Mouse (Mus musculus) CD4-positive naive resting alpha-beta T cell, adult 76 days (primary cell): ENCODE data around the gene Tmod4. TPM values are rescaled to one million over a fixed set of nuclear protein-coding genes. Genes with fewer than 3 reads are reported as not detected.

ENCODE experiments used
- total RNA-seq: library from RNA; stranded (reverse); gene quantifications from one replicate; pipeline ENCODE4 v1.2.4, GENCODE M21; 2023

Tmod4 gene
- 1.4 TPM for total RNA-seq

DNA sequence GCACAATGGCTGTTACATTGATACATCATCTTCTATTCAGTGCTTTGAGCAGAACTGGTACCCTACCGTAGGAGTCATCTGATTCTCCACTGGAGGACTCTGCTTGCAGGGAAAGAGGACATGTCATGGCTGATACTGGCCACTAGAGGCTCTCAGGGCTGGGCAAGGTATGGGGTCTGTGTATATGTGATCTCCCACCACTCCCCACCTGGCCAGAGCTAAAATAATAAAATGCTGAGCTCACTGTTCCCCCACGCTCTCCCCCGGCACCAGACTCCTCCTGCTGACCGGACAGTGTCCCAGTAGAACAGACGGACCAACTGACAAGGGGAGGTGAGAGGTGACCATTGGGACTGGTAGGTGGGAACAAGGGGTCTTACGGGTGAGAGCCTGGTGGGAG, at the start of gene Tmod4:
Tmod4 (plus strand) TSS at position 231 of the 400 bp plus-strand sequence.

DNA sequence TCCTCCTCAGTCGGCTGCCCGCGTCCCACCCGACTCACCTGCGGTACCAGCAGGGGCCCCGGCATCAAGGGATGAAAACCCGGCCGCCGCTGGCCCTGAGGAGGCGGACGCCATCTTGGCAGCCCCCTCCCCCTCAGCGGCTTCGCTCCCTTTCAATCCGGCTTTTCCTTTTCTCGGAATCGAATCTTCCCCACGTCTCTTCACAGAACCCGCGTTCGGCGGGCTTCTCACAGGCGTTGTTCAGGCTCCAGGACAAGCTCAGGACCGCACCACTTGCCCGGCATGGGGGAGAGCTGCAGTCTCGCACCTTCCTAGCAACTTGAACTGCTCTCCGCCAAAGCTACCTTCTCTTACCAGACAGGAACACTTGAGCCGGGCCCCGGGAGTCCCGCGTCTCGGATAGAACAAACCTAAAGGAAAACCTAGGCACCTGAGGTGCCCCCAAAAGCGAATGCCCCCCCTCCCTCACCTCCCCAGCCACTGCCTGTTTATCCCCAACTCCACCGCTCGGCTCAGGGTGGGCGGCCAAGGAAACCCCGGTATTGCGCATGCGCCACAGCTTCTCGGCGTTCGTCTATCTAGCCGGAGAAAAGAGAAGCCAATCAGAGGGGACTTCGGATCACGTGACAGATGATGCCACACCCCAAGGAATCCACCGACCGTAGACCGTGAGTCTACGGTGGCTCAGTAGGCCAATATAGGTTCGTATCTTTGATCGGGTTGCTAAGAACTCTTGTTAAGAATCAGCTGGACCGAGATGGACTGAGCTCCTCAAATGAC, 17.7 kb upstream of the Tmod4 start, which contains the start of gene Pip5k1a:
Pip5k1a (minus strand) TSS at position 593 of the 780 bp plus-strand sequence.

DNA sequence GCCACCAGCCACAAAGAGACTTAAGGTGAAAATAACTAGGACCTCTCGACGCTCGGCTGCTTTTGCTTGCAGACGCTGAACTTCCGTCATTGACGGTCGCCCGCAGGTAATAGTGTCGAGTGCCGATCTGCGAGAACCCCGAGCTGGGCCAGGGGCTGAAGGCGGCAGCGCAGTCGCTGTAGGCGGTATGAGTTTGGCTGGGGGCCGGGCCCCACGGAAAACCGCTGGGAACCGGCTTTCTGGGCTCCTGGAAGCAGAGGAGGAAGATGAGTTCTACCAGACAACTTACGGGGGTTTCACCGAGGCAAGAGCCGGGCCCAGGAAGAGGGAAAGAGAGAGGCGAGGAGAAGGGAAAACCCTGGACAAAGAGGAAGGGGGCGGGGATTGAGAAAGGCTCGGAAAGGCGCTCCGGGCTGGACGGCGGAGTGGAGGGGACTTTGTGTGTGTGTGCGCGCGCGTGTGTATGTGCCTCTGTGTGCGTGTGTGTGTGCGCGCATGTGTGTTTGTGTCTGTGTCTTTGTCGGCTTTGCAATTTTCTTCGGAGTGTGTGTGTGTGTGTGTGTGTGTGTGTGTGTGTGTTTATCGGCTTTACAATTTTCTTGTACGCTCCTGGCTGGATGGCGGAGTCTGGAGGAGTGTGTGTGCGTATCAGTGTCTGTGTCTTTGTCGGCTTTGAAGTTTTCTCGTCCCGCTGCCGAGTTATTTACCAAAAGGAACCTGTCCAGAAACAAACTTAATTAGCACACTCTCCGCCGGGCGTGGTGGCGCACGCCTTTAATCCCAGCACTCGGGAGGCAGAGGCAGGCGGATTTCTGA, 13.2 kb upstream of the Tmod4 start, which contains the start of gene Vps72:
Vps72 (plus strand) TSS at position 112 of the 816 bp plus-strand sequence.

DNA sequence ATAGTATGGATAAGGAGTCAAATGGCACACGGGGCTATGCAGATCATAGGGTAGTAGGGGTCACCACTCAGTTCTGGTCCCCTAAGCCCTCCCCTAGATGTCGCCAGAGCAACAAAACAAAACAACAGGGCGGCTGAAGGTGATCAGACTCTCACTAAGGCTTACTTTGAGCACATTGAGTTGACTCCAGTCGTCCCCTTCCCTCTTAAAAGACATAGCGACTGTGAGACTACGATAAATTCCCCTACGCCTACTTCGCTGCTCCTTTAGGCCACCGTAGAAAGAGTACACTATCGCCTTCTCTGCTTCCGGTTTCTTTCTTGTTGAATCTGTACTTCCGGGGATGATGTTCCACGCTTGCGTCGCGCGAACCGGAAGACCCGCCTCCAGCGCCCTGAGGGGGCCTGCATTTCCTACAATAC, 9.4 kb downstream of the Tmod4 start, which contains the start of the genes Scnm1 and Lysmd1:
Scnm1 (minus strand) TSS at position 332 of the 422 bp plus-strand sequence.
Lysmd1 (plus strand) TSS at position 409 of the 422 bp plus-strand sequence.

DNA sequence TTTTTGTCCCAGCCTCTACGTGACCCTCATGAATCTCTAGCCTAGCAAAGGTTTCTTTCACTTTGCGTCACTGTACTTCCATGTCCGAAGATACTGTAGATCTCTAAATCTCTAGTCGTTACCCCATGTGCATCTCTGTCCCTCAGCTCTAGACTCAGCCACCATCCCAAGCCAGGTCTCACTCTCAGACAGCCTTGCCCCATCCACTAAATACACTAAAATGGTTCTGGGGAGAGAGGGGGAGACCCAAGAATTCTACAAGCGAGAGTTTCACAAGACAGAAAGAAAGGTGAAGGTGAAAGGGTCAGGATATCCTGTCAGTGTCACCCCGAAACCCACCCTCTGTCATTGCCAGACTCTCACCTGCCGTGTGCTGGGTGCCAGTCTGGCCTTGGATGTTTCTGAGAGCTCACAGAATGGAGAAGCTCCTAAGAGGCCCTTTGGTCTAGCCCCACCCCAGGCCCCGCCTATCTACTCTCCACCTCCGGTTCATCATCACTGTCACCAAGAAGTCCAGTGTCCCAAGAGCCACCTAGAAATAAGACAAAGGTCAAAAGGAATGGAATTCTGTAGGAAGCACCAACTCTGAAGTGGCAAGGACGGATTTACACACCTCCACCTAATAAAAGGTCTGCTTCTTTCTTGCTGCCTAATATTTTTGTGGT, 17.8 kb downstream of the Tmod4 start, which contains the start of gene Tnfaip8l2:
Tnfaip8l2 (minus strand) TSS at position 409 of the 665 bp plus-strand sequence.

DNA sequence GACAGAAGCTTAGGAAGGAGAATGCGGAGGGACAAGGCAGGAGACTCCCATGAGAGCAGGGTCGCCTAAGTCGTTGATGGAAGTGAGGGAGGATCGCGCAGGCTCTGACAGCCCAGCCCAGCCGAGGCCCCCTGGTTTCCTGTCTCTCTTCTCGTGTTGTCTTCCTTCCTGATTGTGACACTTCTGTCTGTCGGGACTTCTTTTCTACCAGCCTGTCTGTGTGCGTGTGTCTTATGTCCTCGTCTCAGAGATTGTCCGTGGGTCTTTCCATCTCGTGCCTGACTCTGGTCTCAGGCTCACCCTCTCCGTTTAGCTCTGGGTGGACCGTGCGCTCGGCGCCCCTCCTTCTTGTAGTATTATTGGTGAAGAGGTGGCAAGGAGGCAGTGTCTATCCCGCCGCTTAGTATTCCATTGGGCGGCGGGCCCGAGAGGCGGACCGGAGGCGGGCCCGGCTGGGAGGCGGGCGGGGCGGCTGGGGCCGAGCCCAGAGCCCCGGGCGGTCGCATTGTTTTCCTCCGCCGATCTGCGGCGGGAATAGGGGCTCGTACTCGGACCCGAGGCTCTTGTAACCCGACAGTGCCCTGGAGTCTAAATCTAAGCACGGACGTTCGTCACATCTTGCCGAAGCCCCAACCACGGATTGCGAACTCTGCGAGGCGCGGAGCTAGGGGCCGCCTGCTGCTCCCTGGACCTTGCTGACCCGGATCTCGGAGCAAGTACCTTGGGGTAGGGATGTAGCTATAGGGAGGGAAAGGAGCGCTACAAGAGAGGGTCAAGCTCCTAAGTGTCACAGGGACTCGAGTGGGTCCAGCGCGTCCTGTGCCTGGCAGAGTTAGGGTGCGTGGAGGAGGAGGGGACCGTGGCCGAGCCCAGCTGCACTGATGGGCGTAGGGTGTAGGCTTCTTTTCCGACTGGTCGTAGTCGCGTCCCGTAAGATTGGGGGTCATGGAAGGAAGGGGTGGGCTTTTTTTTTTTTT, 36.0 kb downstream of the Tmod4 start, which contains the start of gene Sema6c:
Sema6c (plus strand) TSS at position 471 of the 977 bp plus-strand sequence.

Other genes starting within 250 kb of the Tmod4 start
- 216 TPM for gene Psmb4, start 237.5 kb upstream of the Tmod4 start, total RNA-seq
- gene Selenbp1, start 191.4 kb upstream of the Tmod4 start, total RNA-seq = 1.8 TPM
- gene Rfx5, start 170.4 kb upstream of the Tmod4 start, total RNA-seq = 31.4 TPM
- gene Pi4kb, start 149.7 kb upstream of the Tmod4 start, total RNA-seq = 50.5 TPM
- 68.3 TPM for gene Zfp687, start 109.0 kb upstream of the Tmod4 start, total RNA-seq
- gene Psmd4, start 81.9 kb upstream of the Tmod4 start, total RNA-seq = 137 TPM
- gene Pip5k1a, start 17.5 kb upstream of the Tmod4 start, total RNA-seq = 51.7 TPM
- 52.3 TPM for gene Vps72, start 13.5 kb upstream of the Tmod4 start, total RNA-seq
- 86.1 TPM for gene Scnm1, start 9.5 kb downstream of the Tmod4 start, total RNA-seq
- 9.2 TPM for gene Lysmd1, start 9.6 kb downstream of the Tmod4 start, total RNA-seq
- 86.6 TPM for gene Tnfaip8l2, start 17.9 kb downstream of the Tmod4 start, total RNA-seq
- gene Sema6c, start 36.0 kb downstream of the Tmod4 start, total RNA-seq = 2.3 TPM
- gene Gabpb2, start 93.4 kb downstream of the Tmod4 start, total RNA-seq = 71.0 TPM
- gene Cdc42se1, start 104.3 kb downstream of the Tmod4 start, total RNA-seq = 203 TPM
- gene Mllt11, start 107.7 kb downstream of the Tmod4 start, total RNA-seq = 4.5 TPM
- gene Gm128, start 117.1 kb downstream of the Tmod4 start, total RNA-seq = 0.29 TPM
- gene Bnipl, start 126.7 kb downstream of the Tmod4 start, total RNA-seq = not detected
- 16.7 TPM for gene Mindy1, start 156.9 kb downstream of the Tmod4 start, total RNA-seq
- gene Prune1, start 157.6 kb downstream of the Tmod4 start, total RNA-seq = 5.7 TPM
- 0.29 TPM for gene Anxa9, start 182.7 kb downstream of the Tmod4 start, total RNA-seq
- 101 TPM for gene Cers2, start 190.3 kb downstream of the Tmod4 start, total RNA-seq
- gene Setdb1, start 232.7 kb downstream of the Tmod4 start, total RNA-seq = 30.0 TPM